Mouse (Mus musculus) liver, postnatal 0 days (tissue): ENCODE results near the gene Ypel2.

ENCODE experiments used
- CTCF ChIP-seq: sonication (generic); IDR thresholded peaks from 2 replicates; pipeline ENCODE4 v1.5.1; 2016; ENCODE audit warnings: antibody characterized with exemption, low read depth
- EP300 ChIP-seq: IDR thresholded peaks from 2 replicates; pipeline ENCODE4 v1.6.1; 2016; ENCODE audit warnings: antibody characterized with exemption, low read depth, mild to moderate bottlenecking

GRCm38 (mm10) chr11:87018081-87018480 lies 24.6 kb upstream of the Ypel2 start:
- TF ChIP-seq CTCF (no peak), EP300 (no peak)
